Mouse (Mus musculus) ES-Bruce4 (cell line): ENCODE results near the gene Zswim3.

Experiments used
- CTCF ChIP-seq: IDR thresholded peaks from one replicate; pipeline ENCODE4 v1.8.1; 2011; ENCODE audit warnings: low read depth, low read length
- EP300 ChIP-seq: IDR thresholded peaks from 2 replicates; pipeline ENCODE4 v1.6.1; 2011; ENCODE audit warnings: low read depth, low read length; ENCODE audit not compliant: insufficient read depth
- POLR2A ChIP-seq: IDR thresholded peaks from one replicate; pipeline ENCODE4 v1.8.1; 2011; ENCODE audit warnings: low read length; ENCODE audit not compliant: insufficient read depth

DNA sequence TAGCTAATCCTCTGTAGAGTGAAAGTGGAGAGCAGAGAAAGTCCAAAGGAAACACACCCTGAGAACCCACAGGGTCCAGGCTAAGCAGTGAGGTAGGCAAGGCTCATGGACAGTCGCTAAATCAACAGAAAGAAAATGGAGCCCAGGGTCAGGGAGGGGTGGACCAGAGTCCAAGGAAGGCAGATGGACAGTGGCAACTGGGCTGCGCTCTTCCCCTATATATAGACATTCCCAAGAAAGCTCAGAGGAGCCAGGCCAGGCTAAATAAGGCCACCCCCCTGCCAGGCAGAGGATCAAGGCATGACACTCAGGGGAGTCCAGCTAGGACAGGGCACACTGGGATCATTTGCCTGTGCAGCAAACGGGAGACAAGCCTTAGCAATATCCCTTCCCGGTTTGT, 23.0 kb upstream of the Zswim3 start:
- TF ChIP-seq EP300, result no peak
- no peak for TF ChIP-seq CTCF
- TF ChIP-seq POLR2A, result no peak
